14 mouse cellular contexts compared by ENCODE assay signal in genomic region chr5:81465971-81466370, GRCm38 (mm10).
"Had no signal": no experiment of that assay in that cellular context is flagged by ENCODE, and none has a peak within 500 bp of the region (broad histone marks: within the 10 kb centered on the region; RNA-seq: fewer than 3 reads in every experiment).

No protein-coding gene starts in this region.

- H3K4me2 ChIP-seq: intestine, embryonic 15.5 days; limb, embryonic 15.5 days; liver, embryonic 12.5 days; lung, embryonic 14.5 days; midbrain, embryonic 11.5 days had no signal

- H3K9me3 ChIP-seq: intestine, embryonic 15.5 days; limb, embryonic 15.5 days; liver, embryonic 12.5 days; megakaryocyte, embryonic 14.5 days had no signal

- H3K36me3 ChIP-seq: intestine, embryonic 15.5 days; limb, embryonic 15.5 days; liver, embryonic 12.5 days had no signal

- H3K27ac ChIP-seq: intestine, embryonic 15.5 days; limb, embryonic 15.5 days; liver, embryonic 12.5 days; macrophage; stomach, postnatal 0 days had no signal

- H3K27me3 ChIP-seq: intestine, embryonic 15.5 days; limb, embryonic 15.5 days; liver, embryonic 12.5 days; megakaryocyte, embryonic 14.5 days had no signal

- H3K4me3 ChIP-seq: intestine, embryonic 15.5 days; limb, embryonic 15.5 days; liver, embryonic 12.5 days; megakaryocyte, embryonic 14.5 days had no signal

- H3K9ac ChIP-seq: intestine, embryonic 15.5 days; limb, embryonic 15.5 days; liver, embryonic 12.5 days; lung, embryonic 14.5 days had no signal

- ATAC-seq: intestine, embryonic 15.5 days; liver, embryonic 12.5 days had no signal

- DNase-seq: kidney, adult 18-20 months; kidney, postnatal 14 days; left cerebral cortex, postnatal 4 days; lung, embryonic 14.5 days; lung, postnatal 10 days; thymus, adult 18-20 months; thymus, postnatal 14 days had no signal

- H3K4me1 ChIP-seq: intestine, embryonic 15.5 days; limb, embryonic 15.5 days; liver, embryonic 12.5 days; megakaryocyte, embryonic 14.5 days had no signal
